Mouse (Mus musculus) brain, embryonic 18.5 days (tissue): ENCODE data around the gene Rhobtb1.
A peak's percentile ranks its signal among the peaks of the same experiment; 100 is the strongest.

Experiments
- DNase-seq: peaks from one replicate; pipeline ENCODE4 v3.0.0-alpha.2; 2012; ENCODE audit warnings: low read depth, low spot score

The Rhobtb1 gene

GRCm38 (mm10) chr10:69151045-69151444 lies at the start of gene Rhobtb1:
Rhobtb1 (plus strand) TSS chr10:69151434.
- no peak for DNase-seq

GRCm38 (mm10) chr10:69101988-69102387 lies 49.2 kb upstream of the Rhobtb1 start:
- no peak for DNase-seq

DNA sequence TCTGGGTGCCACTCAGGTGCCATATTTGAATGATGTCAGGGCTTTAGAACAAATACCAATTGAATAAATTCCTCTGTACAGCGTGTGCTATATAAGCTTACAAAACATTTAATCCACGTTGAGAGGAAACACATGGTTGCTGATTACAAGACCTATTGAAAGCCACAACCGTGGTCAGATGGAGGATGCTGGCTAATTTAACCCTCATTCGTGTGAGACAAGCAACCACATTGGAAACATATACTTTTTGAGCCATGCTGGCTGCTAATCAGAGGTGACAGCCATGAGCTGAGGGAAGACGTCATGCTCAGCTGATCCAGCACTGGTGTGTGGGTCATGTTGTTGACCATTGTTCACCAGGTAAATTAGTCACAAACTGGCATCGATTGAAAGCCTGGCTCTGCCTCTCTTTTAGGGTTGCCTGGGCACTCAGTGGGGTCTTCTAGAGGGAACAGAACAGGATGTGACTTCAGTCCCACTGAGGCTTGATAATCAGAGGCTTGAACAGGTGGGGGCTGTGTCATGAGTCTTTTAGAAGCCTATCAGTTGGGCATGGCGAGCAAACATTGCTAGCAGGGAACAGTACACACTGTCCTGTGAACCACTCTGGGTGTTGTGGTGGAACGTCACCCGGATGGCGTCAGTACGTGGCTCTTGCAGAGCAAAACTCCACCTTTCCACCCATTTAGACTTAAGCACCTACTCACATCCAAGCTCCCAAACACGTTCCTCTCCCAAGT lies 46.9 kb upstream of the Rhobtb1 start:
- DNase-seq: no peak

DNA sequence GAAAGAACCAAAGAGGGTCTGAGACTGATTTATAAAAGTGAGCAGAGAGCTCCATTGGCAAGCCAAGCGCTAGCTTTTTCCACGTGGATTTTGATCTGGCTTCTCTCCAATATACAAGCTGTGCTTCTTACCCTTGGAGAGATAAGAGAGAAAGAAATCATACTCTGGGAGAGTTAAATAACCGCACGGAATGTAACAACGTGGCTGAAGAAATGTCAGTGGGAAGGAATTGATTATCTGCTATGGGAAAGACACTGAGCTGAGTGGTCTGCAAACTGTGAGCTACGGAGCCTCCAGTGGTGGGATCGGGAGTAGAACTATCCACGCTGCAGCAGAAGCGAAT lies 46.4 kb upstream of the Rhobtb1 start:
- DNase-seq: no peak

DNA sequence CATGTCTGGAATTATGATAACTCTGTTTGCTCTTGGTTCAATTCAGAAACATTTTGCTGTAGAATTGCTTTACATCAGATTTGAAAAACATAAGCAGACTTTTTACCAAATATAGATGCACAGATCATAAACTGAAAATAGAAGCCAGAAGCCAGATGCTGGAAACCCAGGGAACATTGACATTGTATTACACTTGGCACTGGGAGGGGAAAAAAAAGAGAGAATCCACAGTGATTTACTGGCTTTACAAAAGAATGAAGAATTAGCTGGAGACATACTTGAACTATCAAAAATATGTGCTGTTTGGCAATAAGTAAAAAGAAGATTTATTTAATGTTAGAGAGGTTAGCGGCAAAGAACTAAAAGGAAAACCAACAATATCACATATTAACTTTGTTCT lies 44.4 kb upstream of the Rhobtb1 start:
- no peak for DNase-seq

GRCm38 (mm10) chr10:69107253-69107652 lies 44.0 kb upstream of the Rhobtb1 start:
- no peak for DNase-seq

DNA sequence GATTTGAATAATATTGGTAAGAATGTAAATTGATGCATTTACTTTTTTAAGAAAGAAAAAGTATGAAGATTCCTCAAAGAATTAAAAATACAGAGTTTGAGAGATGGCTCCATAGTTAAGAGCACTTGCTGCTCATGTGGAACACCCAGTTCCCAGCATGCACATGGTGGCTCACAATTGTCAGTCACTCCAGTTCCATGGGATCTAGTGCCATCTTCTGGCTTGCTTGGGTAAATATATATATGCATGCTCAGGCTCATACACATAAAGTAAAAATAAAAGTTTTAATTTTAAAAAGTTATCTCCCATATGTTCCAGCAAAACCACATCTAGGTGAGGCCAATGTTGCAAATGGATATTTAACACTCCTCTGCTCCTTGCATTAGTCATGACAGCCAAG lies 36.9 kb upstream of the Rhobtb1 start:
- DNase-seq: no peak

- no peak for DNase-seq
Measured at GRCm38 (mm10) chr10:69117996-69118395, 33.2 kb upstream of the Rhobtb1 start.

GRCm38 (mm10) chr10:69118893-69119292 lies 32.3 kb upstream of the Rhobtb1 start:
- DNase-seq: no peak

DNA sequence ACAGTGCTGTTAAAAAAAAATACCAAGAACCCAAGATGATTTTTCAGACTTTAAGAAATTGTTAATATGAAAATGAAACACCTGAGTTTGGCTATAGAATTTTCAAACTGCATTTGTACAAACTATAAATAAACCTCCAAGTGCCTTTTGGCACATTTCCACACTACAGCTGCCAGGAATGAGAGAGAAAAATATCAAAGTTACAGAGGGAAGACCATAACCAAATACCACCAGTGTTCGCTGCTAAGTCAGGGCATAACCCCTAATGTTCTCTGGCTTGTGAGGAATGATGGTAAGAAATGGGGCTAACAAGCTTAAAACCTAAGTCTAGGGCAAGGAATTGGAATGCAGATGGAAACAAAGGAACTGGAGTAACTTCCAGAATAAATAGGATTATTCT lies 31.8 kb upstream of the Rhobtb1 start:
- no peak for DNase-seq

DNA sequence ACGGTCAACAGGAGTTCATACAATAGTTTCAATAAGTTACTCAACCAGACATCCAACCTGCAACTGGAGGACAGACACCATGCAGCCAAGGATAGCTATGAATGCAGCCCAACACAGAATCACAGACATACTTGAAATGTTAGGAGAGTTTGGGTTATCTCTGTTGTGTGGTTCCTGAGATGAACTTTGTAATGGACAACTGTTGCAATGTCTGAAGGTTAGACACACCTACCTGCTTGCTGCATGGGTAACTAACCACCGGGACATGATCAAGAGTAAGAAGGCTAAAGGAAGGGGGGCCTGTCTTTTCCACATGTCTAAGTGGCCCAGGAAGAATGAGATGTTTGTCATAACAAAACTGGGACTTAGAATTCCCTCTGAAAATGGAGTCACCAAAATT lies 24.7 kb upstream of the Rhobtb1 start:
- no peak for DNase-seq

GRCm38 (mm10) chr10:69128531-69128930 lies 22.7 kb upstream of the Rhobtb1 start:
- no peak for DNase-seq

DNA sequence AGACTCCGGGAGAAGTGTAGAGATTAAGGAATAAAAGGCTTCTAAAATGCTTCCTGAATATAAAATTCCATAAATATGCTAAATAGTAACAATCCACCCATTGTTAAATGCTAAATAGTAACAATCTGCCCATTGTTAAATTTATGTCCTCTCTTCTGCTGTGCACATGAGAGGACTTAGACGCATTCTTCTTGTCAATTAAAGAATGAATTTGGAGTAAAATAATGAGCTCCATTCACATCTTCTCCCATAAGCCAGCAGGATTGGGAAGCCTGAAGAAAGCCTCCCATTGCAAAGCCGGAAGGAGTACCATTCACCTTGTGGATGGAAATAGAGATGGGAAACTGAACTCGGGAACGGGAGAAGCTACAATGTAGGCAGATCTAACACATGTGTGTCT lies 20.6 kb upstream of the Rhobtb1 start:
- no peak for DNase-seq

- no peak for DNase-seq
Measured at GRCm38 (mm10) chr10:69134356-69134755, 16.9 kb upstream of the Rhobtb1 start.

DNA sequence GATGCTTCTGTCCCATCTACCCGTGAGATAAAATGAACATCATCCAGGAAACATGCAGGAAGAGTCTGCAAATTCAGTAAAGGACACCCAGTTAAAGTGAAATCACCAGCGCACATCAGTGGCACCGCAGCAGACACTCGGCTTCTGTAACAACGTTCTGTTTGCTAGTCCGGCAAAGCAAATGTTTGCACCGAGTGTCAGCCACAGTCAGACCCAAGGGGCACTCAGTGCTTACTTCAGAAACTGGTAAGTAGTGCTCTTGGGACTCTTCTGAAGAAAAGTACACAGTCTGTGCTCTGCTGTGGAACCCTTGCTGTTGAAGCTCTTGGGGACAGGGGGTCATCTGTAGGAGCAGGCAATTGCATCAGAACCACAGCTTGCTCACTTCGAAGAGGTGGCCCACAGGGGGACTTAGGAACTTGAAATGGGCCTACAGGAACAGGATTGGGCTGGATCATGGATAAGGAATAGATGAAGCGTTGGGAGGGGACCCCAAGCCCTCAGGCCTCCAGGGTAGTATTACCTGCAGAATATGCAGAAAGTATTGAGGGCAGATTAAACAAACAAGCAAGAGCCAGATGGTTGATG lies 14.9 kb upstream of the Rhobtb1 start:
- DNase-seq: no peak

- DNase-seq: no peak
Measured at GRCm38 (mm10) chr10:69149252-69149651, 2.0 kb upstream of the Rhobtb1 start.

DNA sequence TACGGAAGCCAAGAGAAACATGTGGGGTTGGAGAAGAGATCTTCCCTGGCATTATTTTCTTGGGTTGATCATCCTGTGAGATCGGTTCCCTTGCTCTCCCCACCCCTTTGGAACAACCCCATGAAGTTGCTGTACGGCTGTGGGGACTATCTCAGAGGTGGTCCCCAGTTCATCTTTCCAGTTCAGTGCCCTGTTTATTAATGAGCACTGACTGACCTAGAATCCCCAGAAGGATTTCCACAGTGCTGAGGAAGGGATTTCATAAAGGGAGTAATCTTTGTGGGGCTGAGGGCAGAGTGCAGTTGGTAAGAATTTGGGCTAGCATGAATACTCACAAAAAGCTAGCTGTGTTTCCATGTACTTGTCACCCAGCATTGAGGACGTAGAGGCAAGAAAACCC lies 1.7 kb downstream of the Rhobtb1 start:
- no peak for DNase-seq

- peak; percentile 32 for DNase-seq
Measured at GRCm38 (mm10) chr10:69155428-69156175, 4.4 kb downstream of the Rhobtb1 start.

- DNase-seq: no peak
Measured at GRCm38 (mm10) chr10:69156462-69156861, 5.2 kb downstream of the Rhobtb1 start.

DNA sequence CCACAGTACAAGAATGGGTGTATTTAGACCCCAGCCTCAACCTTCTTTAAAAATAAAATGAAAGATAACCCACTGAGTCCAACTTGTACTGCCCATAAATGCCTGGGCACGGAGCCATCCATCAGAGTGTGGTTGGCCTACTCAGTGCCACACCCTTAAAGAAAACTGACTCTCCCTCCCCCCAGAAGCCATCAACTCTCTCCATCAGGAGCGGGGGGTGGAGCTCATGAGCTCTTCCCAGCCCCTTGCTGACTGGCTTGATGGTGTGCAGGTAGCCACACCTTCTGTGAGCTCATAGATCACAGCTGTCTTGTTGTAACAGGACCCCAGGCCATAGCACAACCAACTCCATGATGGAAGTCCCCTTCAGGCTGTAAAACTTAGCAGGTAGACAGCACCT lies 6.2 kb downstream of the Rhobtb1 start:
- DNase-seq: no peak

DNA sequence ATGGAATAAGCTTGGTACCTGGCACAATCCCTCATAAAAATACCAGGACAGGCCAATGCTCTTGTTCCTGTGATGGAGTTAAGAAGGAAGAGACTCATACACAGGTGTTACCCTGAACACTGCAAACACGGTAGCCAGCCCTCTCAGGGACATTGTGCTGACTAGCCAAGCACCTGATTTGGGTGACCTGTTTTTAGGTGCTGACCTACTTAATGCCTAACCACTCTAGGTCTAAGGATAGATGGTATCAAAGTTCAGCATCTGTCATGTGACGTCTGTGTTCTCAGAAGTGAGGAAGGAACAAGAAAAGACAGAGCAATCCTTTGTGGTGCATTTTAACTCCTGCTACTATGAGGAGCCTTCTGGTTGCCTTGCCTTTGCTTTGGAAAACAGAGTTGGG lies 9.6 kb downstream of the Rhobtb1 start:
- DNase-seq: no peak

DNA sequence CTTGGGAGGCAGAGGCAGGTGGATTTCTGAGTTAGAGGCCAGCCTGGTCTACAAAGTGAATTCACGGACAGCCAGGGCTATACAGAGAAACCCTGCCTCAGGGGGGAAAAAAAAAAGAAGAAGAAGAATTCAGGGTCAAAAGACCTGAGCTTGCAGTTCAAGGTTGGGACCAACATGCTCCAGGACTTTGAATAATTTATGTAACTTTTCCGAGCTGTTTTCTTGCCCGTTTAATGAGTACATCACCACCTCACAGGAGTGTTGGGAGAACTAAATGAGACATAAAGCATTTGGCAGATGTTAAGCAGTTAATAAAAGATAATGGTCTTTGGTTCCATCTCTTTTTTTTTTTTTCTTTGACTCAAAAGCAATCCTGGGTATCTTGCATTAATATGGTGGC lies 10.3 kb downstream of the Rhobtb1 start:
- DNase-seq: no peak

DNA sequence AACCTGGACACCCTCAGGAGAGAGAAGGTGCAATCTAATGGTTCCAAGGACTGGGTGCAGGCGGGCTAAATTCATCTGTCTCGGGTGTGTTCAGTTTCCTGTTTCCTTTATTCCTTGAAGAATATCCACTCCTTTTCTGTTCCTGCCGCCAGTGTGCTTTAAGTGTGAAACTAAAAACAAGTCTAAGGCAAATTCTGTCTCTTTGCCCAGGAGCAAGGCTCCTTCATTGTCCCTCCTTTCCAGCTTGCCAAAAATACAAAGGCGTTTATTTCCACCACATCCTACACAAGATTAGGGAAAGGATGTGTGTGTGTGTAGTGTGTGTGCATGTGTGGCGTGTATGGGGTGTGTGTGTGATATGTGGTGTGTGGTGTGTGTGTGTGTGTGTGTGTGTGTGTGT lies 11.3 kb downstream of the Rhobtb1 start:
- DNase-seq: no peak
